Mouse (Mus musculus) pancreas, adult 10 weeks (tissue): ENCODE results near the gene Sar1a. TPM values are rescaled to one million over a fixed set of nuclear protein-coding genes. Genes with fewer than 3 reads are reported as not detected.

ENCODE experiments used
- polyA plus RNA-seq: library from polyadenylated mRNA; stranded (reverse); fragments of 350-450 nt; fragmentation: Illumina TruSeq; extraction: RNeasy Lipid Tissue Mini Kit (QIAGEN cat#74804); gene quantifications from one replicate; pipeline ENCODE4 v1.2.3, GENCODE M21; 2015; ENCODE audit warnings: low read depth, low replicate concordance; ENCODE audit not compliant: insufficient read depth

Gene Sar1a
- polyA plus RNA-seq, result 47.1 TPM

DNA sequence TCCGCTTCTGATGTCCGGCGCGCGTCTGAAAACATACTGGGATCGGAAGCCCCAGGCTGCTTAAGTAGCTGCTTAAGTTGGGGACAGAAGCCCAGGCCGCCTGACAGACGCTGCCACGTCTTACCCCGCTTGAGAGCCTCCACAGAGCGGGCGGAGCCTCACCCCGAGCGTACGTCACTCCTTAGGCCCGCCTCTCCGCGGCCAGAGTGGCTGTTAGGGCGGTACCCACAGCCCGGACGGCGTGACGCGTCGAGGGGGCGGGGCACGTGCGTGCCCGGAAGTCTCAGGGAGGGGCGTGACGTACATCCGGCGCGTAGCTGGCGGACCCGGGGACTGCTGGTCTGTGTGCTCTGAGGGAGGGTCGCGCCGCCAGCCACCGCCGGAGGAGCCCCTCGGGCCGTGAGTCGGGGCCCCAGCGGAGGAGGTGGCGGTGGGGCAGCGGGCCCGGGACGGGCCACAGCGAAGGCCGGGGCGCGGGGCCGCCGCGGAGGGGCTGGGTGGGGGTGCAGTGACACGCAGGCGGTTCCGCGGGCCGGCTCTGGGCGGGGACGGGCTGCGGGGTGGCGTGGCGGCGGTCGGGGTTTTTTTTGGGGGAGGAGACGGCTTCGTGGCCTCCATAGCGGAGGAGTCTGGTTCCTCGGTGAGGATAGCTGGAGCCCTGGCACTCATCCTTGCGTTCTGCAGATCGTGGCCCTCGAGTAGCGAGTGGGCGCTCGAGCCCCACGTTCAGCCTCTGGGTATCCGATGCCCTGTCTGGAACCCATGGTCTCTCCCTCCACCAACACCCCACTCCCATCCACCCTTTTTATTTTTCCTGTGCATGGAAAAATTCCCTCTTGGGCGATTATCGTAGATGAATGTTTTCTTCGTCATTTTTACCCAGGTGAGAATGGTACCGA lies at the start of gene Sar1a:
TSS of gene Sar1a (plus strand) at position 285 of the 899 bp plus-strand sequence.

DNA sequence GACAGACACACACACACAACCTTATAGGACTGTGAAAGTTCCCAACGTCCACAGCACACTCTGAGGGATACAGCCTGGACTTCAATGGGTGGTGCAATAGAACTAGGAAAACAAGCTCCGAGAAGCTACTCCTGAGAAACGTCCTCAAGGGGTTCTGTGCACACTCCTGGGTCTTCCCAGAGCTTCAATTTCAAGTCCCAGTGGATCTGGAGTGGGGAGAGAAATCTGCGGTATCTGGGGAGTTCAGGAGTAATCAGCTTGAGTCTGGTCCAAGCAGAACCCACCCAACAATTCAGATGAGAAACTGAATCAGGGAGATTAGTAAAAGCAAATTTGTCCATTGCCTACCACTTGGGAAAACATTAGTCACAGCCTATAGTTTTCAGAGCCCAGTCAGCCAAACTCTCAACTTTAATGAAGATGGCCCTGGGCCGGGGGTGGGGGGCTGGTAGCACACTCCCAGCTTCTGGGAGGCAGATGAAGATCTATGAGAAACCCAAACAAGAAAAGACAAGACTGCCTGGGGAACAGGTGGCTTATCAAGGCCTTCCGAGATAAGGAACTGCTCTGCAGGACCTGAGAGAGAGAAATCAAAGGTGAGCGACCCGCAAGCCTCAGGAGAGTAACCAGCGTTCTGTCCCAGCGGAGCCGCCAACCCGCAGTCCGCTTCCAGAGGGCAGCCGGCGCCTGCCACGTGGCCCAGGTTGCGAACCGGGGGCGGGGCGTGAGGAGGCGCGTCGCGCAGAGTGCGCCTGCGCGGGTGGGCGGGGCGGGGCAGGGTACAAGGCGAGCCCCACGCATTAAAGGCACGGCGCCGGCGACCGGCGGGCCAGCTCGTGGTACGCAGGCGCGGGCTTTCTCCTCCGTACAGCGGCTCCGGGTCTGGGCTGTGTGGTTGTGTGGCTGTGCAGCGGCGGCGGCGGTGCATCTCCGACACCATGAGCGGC lies 32.0 kb upstream of the Sar1a start, which contains the start of gene Ppa1:
TSS of gene Ppa1 (plus strand) at position 763 of the 947 bp plus-strand sequence.

DNA sequence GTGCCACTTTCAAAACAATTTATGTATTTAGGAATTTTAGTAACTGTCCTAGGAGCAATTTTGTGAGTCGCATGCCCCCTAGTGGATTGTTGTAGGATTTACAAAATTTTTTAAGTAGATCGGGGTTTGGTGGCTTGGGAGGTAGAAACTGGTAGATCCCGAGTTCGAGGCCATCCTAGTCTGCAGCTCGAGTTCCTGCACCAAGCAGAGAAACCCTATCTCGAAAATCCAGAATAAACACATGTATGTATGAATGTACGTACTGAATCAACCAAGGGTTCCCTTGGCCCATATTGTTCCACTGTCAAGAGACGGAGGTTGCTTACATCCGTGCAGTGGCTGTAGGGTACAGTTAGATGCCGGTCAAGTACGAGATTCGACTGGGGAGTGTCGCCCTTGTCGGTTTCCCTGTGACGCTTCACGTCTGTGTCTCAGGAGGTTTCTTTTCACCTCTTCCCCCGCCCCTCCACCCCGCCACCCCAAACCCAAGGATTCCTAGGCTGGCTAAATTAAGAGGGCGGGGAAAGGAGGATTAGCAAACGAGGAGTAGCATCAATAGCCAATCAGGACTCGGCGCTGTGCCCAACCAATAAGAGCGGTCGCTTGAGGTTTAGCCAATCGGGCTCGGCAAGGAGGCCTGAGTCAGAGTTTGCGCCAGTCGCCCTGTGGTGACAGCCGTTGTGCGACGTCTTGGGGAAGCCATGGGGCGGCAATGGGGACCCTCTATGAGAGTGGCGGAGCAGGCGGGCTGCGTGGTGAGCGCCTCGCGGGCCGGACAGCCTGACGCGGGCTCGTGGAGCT lies 15.0 kb downstream of the Sar1a start, which contains the start of gene Tysnd1:
TSS of gene Tysnd1 (plus strand) at position 645 of the 801 bp plus-strand sequence.

DNA sequence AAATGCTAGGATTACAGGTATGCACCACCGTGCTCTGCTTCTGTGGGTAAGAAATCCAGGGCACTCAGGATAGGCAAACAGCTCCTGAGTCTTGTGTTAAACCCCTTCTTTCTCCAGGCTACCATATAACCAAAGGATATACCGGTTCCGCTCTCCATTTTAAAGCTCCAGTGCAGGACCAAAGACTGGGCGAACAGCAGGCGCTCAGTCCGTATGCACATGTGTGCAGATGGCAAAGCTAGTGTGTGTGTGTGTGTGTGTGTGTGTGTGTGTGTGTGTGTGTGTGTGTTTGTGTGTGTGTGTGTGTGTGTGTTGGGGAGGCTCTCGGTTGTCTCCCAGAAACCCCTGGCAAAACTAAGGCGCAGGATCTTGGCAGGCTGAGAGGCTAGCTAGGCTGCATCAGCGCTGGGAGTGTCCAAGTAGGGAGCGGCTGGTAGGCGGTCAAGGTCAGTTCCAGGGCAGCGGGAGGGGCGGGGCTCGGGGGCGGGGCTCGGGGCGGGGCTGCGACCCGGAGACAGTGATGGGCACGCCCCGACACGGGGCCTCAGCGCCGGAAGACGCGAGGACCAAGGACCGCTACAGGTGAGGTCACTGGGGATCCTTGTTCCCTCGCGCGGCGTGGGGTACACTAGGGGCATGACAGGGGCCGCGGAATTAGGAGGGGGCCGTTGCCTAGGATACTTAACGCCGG lies 34.8 kb downstream of the Sar1a start, which contains the start of gene Aifm2:
TSS of gene Aifm2 (plus strand) at position 493 of the 691 bp plus-strand sequence.

Other genes with a start within 250 kb of the Sar1a start
- gene Eif4ebp2, start 227.6 kb upstream of the Sar1a start, polyA plus RNA-seq, result 18.4 TPM
- gene Lrrc20, start 204.5 kb upstream of the Sar1a start, polyA plus RNA-seq, result 1.2 TPM
- gene Npffr1, start 84.8 kb upstream of the Sar1a start, polyA plus RNA-seq, result not detected
- gene Ppa1, start 31.7 kb upstream of the Sar1a start, polyA plus RNA-seq, result 10.8 TPM
- 16.7 TPM for gene Tysnd1, start 15.2 kb downstream of the Sar1a start, polyA plus RNA-seq
- 5.5 TPM for gene Aifm2, start 35.0 kb downstream of the Sar1a start, polyA plus RNA-seq
- 3.0 TPM for gene H2afy2, start 103.8 kb downstream of the Sar1a start, polyA plus RNA-seq